Mouse (Mus musculus): Measurements from ENCODE around the gene Nrip2.

Nrip2 gene

DNA sequence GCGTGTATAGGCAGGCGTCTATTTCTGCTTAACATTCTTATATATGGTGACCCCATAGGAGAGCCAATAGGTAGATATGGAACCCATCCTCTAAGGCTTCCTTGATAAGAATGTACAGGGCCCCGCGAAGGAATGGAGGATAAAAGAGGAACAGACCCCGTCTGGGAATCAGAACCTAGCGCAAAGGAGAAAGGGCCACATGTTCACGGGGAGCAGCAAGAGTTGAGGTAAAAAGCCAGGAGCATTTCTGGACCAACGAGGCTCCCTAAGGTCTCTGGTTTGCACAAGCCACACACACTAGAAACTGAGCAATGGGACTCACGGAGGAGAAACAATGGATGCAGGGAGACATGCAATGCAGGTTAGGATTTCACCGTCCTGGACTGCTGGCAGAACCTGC is 38.2 kb downstream of the Nrip2 start:
- DNase-seq (ENCODE audit: low read depth, low spot score) = no peak

GRCm38 (mm10) chr6:128437731-128438316 is 38.7 kb downstream of the Nrip2 start:
- DNase-seq (ENCODE audit: low read depth, low spot score) = peak; percentile 64

DNA sequence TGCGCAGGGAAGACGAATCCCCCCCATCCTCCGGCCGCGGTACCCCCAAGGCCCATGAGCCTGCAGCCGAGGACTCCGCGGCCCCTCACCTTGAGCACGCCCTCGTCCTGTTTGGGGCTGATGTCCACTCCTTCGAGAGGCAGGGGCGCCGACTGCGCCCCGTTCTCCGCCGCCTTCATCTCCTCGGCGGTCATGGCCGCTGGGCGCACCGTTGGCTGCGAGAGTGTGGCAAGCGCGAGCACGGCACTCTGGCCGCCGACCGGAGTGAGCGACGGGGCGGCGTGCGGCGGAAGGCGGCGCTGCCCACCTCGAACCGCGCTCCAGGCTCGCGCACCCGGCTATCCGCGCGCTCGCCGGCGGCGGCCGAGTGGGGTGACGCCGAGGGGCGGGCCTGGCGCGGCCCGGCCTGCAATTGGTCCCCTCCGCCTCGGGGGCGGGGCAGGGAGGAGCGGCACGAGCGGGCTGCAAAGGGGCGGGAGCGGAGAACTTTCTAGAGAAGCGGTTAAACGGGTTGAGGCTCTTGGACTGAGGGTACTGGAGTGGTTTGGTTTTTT is 39.3 kb downstream of the Nrip2 start, which contains the start of gene Fkbp4:
TSS of gene Fkbp4 (minus strand) at position 361 of the 554 bp plus-strand sequence.
- DNase-seq (ENCODE audit: low read depth, low spot score) = peak; percentile 90

DNA sequence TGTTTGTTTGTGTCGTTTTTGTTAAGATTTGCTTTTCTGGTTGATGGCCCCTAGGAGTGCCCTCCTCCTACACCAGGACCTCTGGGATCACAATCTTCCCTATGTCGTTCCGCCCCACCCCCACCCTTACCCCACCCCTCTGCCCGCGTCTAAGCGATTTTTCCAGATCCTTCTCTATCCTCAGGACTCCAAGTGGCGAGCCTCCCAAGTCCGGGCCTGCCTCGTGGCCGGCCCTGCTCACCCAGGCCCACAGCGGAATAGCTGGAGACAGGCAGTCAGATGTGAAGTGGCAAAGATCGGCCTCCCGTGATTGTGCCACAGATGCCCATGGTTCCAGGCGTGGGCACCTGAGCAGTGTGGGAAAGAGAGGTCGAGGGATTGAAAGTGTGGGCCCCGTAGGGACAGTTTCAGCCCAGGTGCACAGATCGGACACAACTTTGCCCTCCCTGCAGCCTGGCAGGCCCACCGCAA is 39.8 kb downstream of the Nrip2 start:
- no peak for DNase-seq (ENCODE audit: low read depth, low spot score)

DNA sequence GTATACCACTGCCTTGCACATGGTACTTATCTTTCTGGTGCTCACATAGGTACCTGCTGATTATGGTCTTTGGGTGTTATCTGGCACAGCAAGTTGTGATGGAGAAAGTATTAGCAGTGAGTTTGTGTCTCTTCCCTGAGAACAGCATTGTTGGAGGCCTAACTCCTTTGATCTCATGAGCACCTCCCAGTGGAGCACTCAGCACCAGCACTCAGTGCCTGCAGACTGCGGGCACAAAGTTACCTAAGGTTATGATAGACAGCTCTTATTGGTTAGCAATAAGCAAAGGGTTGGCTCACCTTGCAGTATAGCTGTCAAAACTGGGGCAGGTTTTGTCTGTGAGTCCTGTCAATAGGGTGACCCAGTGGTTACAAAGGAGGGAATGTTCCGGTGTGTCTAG is 41.1 kb downstream of the Nrip2 start:
- DNase-seq (ENCODE audit: low read depth, low spot score) = peak; percentile 63

DNA sequence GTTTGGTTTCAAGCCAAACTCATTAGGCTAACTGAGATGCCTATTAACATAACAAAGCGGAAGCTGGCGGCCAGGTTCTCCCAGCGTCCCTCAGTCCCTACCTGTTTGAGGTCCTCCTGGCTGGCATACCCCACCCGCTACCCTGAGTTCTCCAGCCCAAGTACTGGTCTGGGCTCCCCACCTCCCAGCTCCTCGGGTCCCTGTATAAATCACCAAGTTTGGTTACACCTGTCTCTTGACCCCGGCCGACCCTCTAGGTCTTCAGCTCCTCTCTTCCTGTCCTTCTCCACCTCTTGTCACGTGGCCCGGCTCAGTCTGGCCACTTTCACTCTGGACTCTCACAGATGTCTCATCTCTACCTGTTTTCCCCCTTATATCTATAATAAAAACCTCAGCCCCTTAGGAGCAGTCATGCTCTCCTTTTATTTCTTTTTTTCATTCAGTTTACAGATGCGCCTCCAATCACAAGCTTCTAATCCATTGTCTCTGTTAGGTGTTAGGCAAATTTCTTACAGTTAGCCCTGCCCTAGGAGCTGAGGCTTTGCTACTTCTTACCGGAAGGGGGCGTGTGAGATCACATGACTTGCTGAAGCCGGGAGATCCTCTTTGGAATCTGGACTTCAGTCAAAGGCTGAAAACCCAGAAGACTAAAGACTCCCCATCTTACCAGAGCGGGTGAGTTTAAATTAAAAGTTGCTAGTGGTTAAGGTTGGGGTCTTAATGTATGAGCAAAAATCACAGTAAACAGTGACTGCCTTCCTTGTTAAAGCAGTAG is 46.9 kb downstream of the Nrip2 start:
- DNase-seq (ENCODE audit: low read depth, low spot score) = peak; percentile 96

- no peak for DNase-seq (ENCODE audit: low read depth, low spot score)
Observed at GRCm38 (mm10) chr6:128447063-128447462, 48.0 kb downstream of the Nrip2 start.

- DNase-seq (ENCODE audit: low read depth, low spot score) = no peak
Observed at GRCm38 (mm10) chr6:128455835-128456605, 56.9 kb downstream of the Nrip2 start.

DNA sequence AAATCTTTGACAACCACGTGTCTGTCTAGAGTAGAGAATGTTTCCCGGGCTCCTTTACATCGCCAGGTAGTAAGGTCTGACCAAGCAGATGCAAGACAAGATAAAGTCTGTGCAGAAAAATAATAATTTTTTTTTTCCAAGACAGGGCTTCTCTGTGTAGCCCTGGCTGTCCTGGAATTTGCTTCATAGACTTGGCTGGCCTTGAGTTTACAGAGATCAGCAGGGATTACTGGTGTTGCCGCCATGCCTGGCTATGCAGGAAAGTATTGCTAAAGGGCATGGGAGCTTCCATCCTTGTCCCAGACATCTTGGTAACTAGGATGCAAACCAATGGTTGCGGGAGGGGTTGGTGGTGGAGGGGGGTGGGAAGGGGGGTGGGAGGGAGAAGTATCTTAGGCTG is 58.1 kb downstream of the Nrip2 start:
- no peak for DNase-seq (ENCODE audit: low read depth, low spot score)

- peak; percentile 63 for DNase-seq (ENCODE audit: low read depth, low spot score)
Observed at GRCm38 (mm10) chr6:128460321-128460720, 61.2 kb downstream of the Nrip2 start.

DNA sequence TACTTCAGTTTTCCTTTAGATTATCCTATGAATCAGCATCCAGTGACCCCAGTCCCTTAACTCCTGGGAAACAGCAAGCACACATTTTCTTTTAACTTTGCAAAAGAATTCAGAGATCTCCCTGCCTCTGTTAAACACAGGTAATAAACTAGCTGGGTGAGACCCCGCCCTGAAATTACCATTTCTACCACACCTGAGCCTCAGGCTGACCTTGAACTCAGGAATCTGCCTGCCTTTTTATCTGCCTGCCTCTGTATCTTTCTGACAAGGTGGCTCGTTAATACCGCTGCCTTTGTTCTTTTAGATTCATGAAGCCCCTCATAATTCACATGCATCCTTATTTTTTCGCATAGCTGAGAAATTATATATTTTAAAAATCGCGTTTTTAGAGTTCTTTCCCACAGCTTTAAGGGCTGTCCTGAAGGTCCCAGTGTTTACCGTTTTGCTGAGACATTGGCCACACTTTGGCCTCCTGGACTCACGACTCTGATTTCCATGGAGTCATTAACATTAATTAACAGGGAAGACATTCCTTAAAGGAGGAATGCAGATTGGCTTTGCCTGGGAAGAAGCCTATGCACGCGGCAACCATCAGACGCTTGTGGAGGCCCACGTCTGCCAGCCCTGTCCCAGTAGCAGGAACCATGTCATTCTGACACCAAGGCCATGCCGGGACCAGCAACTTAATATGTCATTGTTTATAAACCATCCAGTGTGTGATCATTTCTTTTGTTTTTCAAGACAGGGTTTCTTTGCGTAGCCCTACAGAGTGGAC is 61.8 kb downstream of the Nrip2 start:
- peak; percentile 90 for DNase-seq (ENCODE audit: low read depth, low spot score)

DNA sequence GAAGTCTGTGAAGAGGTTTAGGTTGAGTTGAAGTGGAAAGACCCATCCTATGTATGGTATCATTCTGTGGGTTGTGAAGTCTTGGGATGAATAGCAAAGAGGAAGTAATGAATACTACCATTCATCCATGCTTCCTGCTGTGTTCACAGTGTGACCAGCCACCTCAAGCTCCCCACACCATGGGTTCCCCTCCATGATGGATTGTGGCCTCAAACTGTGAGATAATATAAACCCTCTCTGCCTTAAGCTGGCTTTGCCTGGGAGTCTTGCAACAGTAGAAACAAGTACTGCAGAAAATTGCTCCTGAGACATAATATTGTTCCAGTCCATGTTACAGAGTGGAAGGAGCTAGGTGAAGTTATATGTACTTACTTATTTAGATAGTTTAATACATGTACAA is 62.5 kb downstream of the Nrip2 start:
- no peak for DNase-seq (ENCODE audit: low read depth, low spot score)

- no peak for DNase-seq (ENCODE audit: low read depth, low spot score)
Observed at GRCm38 (mm10) chr6:128464996-128465395, 65.9 kb downstream of the Nrip2 start.

Data from ES-CJ7 (cell line).